Mouse (Mus musculus): ENCODE results near the gene Olfr1122. TPM values are rescaled to one million over a fixed set of nuclear protein-coding genes. Genes with fewer than 3 reads are reported as not detected.

Gene Olfr1122
- polyA plus RNA-seq (2012; rRNA removed), result not detected in 2 replicates

GRCm38 (mm10) chr2:87385549-87385948, at the start of gene Olfr1122:
TSS of gene Olfr1122 (plus strand) at chr2:87385849.

GRCm38 (mm10) chr2:87354515-87354914, 31.1 kb upstream of the Olfr1122 start, which contains the start of gene Olfr1120:
TSS of gene Olfr1120 (plus strand) at chr2:87354815.

GRCm38 (mm10) chr2:87369595-87369994, 16.1 kb upstream of the Olfr1122 start, which contains the start of gene Olfr1121:
TSS of gene Olfr1121 (plus strand) at chr2:87369895.

GRCm38 (mm10) chr2:87416335-87416734, 30.7 kb downstream of the Olfr1122 start, which contains the start of gene Olfr1123:
TSS of gene Olfr1123 (plus strand) at chr2:87416635.

GRCm38 (mm10) chr2:87429975-87430374, 44.3 kb downstream of the Olfr1122 start, which contains the start of gene Olfr1124:
TSS of gene Olfr1124 (plus strand) at chr2:87430275.

Other genes starting within 250 kb of the Olfr1122 start
- gene Olfr1110, start 245.5 kb upstream of the Olfr1122 start, polyA plus RNA-seq (2012; rRNA removed), result not detected in 2 replicates
- gene Olfr1111, start 233.2 kb upstream of the Olfr1122 start, polyA plus RNA-seq (2012; rRNA removed), result not detected in 2 replicates
- not detected in 2 replicates for gene Olfr1112, start 198.1 kb upstream of the Olfr1122 start, polyA plus RNA-seq (2012; rRNA removed)
- not detected in 2 replicates for gene Olfr1113, start 176.9 kb upstream of the Olfr1122 start, polyA plus RNA-seq (2012; rRNA removed)
- not detected in 2 replicates for gene Olfr1115, start 137.8 kb upstream of the Olfr1122 start, polyA plus RNA-seq (2012; rRNA removed)
- gene Olfr1116, start 118.3 kb upstream of the Olfr1122 start, polyA plus RNA-seq (2012; rRNA removed), result not detected in 2 replicates
- not detected in 2 replicates for gene Olfr1118, start 78.3 kb upstream of the Olfr1122 start, polyA plus RNA-seq (2012; rRNA removed)
- not detected in 2 replicates for gene Olfr1120, start 31.0 kb upstream of the Olfr1122 start, polyA plus RNA-seq (2012; rRNA removed)
- not detected in 2 replicates for gene Olfr1121, start 16.0 kb upstream of the Olfr1122 start, polyA plus RNA-seq (2012; rRNA removed)
- not detected in 2 replicates for gene Olfr1123, start 30.8 kb downstream of the Olfr1122 start, polyA plus RNA-seq (2012; rRNA removed)
- not detected in 2 replicates for gene Olfr1124, start 44.4 kb downstream of the Olfr1122 start, polyA plus RNA-seq (2012; rRNA removed)
- not detected in 2 replicates for gene Olfr1126, start 68.1 kb downstream of the Olfr1122 start, polyA plus RNA-seq (2012; rRNA removed)
- gene Pramel7, start 111.2 kb downstream of the Olfr1122 start, polyA plus RNA-seq (2012; rRNA removed), result not detected in 2 replicates
- gene Pramel6, start 120.7 kb downstream of the Olfr1122 start, polyA plus RNA-seq (2012; rRNA removed), result not detected in 2 replicates
- not detected in 2 replicates for gene Olfr153, start 145.9 kb downstream of the Olfr1122 start, polyA plus RNA-seq (2012; rRNA removed)
- gene Olfr1128, start 159.7 kb downstream of the Olfr1122 start, polyA plus RNA-seq (2012; rRNA removed), result not detected in 2 replicates
- gene Olfr1129, start 188.1 kb downstream of the Olfr1122 start, polyA plus RNA-seq (2012; rRNA removed), result not detected in 2 replicates
- gene Olfr1130, start 220.4 kb downstream of the Olfr1122 start, polyA plus RNA-seq (2012; rRNA removed), result not detected in 2 replicates
- gene Olfr1131, start 241.3 kb downstream of the Olfr1122 start, polyA plus RNA-seq (2012; rRNA removed), result not detected in 2 replicates